Mouse (Mus musculus): ENCODE results near the gene B3gat3. TPM values are rescaled to one million over a fixed set of nuclear protein-coding genes. Genes with fewer than 3 reads are reported as not detected.
A peak's percentile ranks its signal among the peaks of the same experiment; 100 is the strongest.

Gene B3gat3
- total RNA-seq, 2 experiments from 2014 or later = 151 to 163 TPM

GRCm38 (mm10) chr19:8940526-8941133, 20.5 kb downstream of the B3gat3 start:
- no peak for DNase-seq (ENCODE audit: low spot score in 2 of 2)
- intact Hi-C loops (cut with DNase I) = no loop called here

- no peak for DNase-seq (ENCODE audit: low spot score in 2 of 2)
- intact Hi-C loops (cut with DNase I) = no loop called here
Measured at GRCm38 (mm10) chr19:8941136-8941514, 21.0 kb downstream of the B3gat3 start.

- intact Hi-C loops (cut with DNase I) = no loop called here
- peak; percentile 93 to 96 for DNase-seq (ENCODE audit: low spot score in 2 of 2)
Measured at GRCm38 (mm10) chr19:8941515-8942217, 21.5 kb downstream of the B3gat3 start, which contains the start of gene Mta2. Gene Mta2, plus strand, starts transcription at chr19:8941875.

- peak; percentile 53 to 59 for DNase-seq (ENCODE audit: low spot score in 2 of 2)
- intact Hi-C loops (cut with DNase I) = no loop called here
Measured at GRCm38 (mm10) chr19:8942276-8942964, 22.2 kb downstream of the B3gat3 start.

- no peak for DNase-seq (ENCODE audit: low spot score in 2 of 2)
- intact Hi-C loops (cut with DNase I) = no loop called here
Measured at GRCm38 (mm10) chr19:8943047-8943446, 22.9 kb downstream of the B3gat3 start.

- DNase-seq (ENCODE audit: low spot score in 2 of 2) = no peak
- intact Hi-C loops (cut with DNase I) = no loop called here
Measured at GRCm38 (mm10) chr19:8944062-8944461, 23.9 kb downstream of the B3gat3 start.

- intact Hi-C loops (cut with DNase I) = no loop called here
- DNase-seq (ENCODE audit: low spot score in 2 of 2) = no peak
Measured at GRCm38 (mm10) chr19:8944750-8945149, 24.6 kb downstream of the B3gat3 start.

- DNase-seq (ENCODE audit: low spot score in 2 of 2) = no peak
- intact Hi-C loops (cut with DNase I) = no loop called here
Measured at GRCm38 (mm10) chr19:8945251-8945650, 25.1 kb downstream of the B3gat3 start.

GRCm38 (mm10) chr19:8946929-8947328, 26.8 kb downstream of the B3gat3 start:
- DNase-seq (ENCODE audit: low spot score in 2 of 2) = no peak
- intact Hi-C loops (cut with DNase I) = no loop called here

- DNase-seq (ENCODE audit: low spot score in 2 of 2) = no peak
- intact Hi-C loops (cut with DNase I) = loop anchor here (5.0 kb wide), 1 partner anchor 53 kb away; the partner anchor contains the start of gene Ganab
Measured at GRCm38 (mm10) chr19:8950190-8950589, 30.0 kb downstream of the B3gat3 start.

GRCm38 (mm10) chr19:8952241-8952640, 32.1 kb downstream of the B3gat3 start:
- DNase-seq (ENCODE audit: low spot score in 2 of 2) = no peak
- intact Hi-C loops (cut with DNase I) = loop anchor here (5.0 kb wide), 1 partner anchor 55 kb away; the partner anchor contains the start of gene Ganab

- intact Hi-C loops (cut with DNase I) = loop anchor here (5.0 kb wide), 1 partner anchor 56 kb away; the partner anchor contains the start of gene Ganab
- DNase-seq (ENCODE audit: low spot score in 2 of 2) = peak; percentile 94 to 99
Measured at GRCm38 (mm10) chr19:8953135-8954039, 33.2 kb downstream of the B3gat3 start, which contains the start of gene Tut1. Gene Tut1, plus strand, starts transcription at chr19:8953847.

GRCm38 (mm10) chr19:8954171-8954570, 34.0 kb downstream of the B3gat3 start:
- no peak for DNase-seq (ENCODE audit: low spot score in 2 of 2)
- intact Hi-C loops (cut with DNase I) = loop anchor here (5.0 kb wide), 1 partner anchor 57 kb away; the partner anchor contains the start of gene Ganab

GRCm38 (mm10) chr19:8962256-8962655, 42.1 kb downstream of the B3gat3 start:
- intact Hi-C loops (cut with DNase I) = no loop called here
- no peak for DNase-seq (ENCODE audit: low spot score in 2 of 2)

GRCm38 (mm10) chr19:8965075-8965474, 44.9 kb downstream of the B3gat3 start:
- no peak for DNase-seq (ENCODE audit: low spot score in 2 of 2)
- intact Hi-C loops (cut with DNase I) = loop anchor here (5.0 kb wide), 1 partner anchor 128 kb away; the partner anchor contains the start of genes Bscl2 and Gng3

GRCm38 (mm10) chr19:8965771-8966170, 45.6 kb downstream of the B3gat3 start:
- intact Hi-C loops (cut with DNase I) = loop anchor here (5.0 kb wide), 1 partner anchor 128 kb away; the partner anchor contains the start of genes Bscl2 and Gng3
- no peak for DNase-seq (ENCODE audit: low spot score in 2 of 2)

- intact Hi-C loops (cut with DNase I) = loop anchor here (5.0 kb wide), 1 partner anchor 129 kb away; the partner anchor contains the start of genes Bscl2 and Gng3
- no peak for DNase-seq (ENCODE audit: low spot score in 2 of 2)
Measured at GRCm38 (mm10) chr19:8966198-8966589, 46.0 kb downstream of the B3gat3 start.

GRCm38 (mm10) chr19:8966590-8967372, 46.6 kb downstream of the B3gat3 start, which contains the start of gene Eef1g:
Gene Eef1g, plus strand, starts transcription at chr19:8967041.
- intact Hi-C loops (cut with DNase I) = loop anchor here (5.0 kb wide), 1 partner anchor 129 kb away; the partner anchor contains the start of genes Bscl2 and Gng3
- peak; percentile 99 to 100 for DNase-seq (ENCODE audit: low spot score in 2 of 2)

Measured in left cerebral cortex, postnatal 25 days (tissue).